Mouse (Mus musculus) T-helper 17 cell (primary cell): ENCODE results near the gene Idh2.
"Not testable (repeated sequence)": the region's sequence is repeated elsewhere in the genome, so short reads cannot be mapped to it uniquely, and the experiment has no call there.

Experiments
- in situ Hi-C, 2 experiments: fragments of 300-600 bp; cut with MboI, MseI; formaldehyde crosslinking; loops; 1 replicate in 1 of 2; 2 replicates in 1 of 2; pipeline ENCODE4 v1.15.1; 2025; ENCODE audit warnings: high pct_unique_total_duplicates in 2 of 2

Idh2 gene

GRCm38 (mm10) chr7:80115224-80115590 lies at the start of gene Idh2:
Gene Idh2 (minus strand): TSS chr7:80115392.
- in situ Hi-C loops = no loop called here

- in situ Hi-C loops = loop anchor here in 1 of 2 experiments (5.0 kb wide), 1 partner anchor 56 kb away; no protein-coding TSS in a partner anchor
Measured at GRCm38 (mm10) chr7:80160945-80161306, 45.7 kb upstream of the Idh2 start.

- in situ Hi-C loops = loop anchor here in 1 of 2 experiments (5.0 kb wide), 1 partner anchor 57 kb away; no protein-coding TSS in a partner anchor
Measured at GRCm38 (mm10) chr7:80160293-80160944, 45.2 kb upstream of the Idh2 start.

- in situ Hi-C loops = loop anchor here in 1 of 2 experiments (10.0 kb wide), 1 partner anchor 56 kb away; no protein-coding TSS in a partner anchor
Measured at GRCm38 (mm10) chr7:80158496-80159268, 43.5 kb upstream of the Idh2 start.

GRCm38 (mm10) chr7:80156711-80157227 lies 41.6 kb upstream of the Idh2 start:
- in situ Hi-C loops = loop anchor here in 1 of 2 experiments (10.0 kb wide), 1 partner anchor 58 kb away; no protein-coding TSS in a partner anchor

- in situ Hi-C loops = loop anchor here in 1 of 2 experiments (10.0 kb wide), 1 partner anchor 60 kb away; no protein-coding TSS in a partner anchor
Measured at GRCm38 (mm10) chr7:80154689-80155088, 39.5 kb upstream of the Idh2 start.

- in situ Hi-C loops = loop anchor here in 1 of 2 experiments (10.0 kb wide), 1 partner anchor 62 kb away; no protein-coding TSS in a partner anchor
Measured at GRCm38 (mm10) chr7:80152756-80153155, 37.6 kb upstream of the Idh2 start.

GRCm38 (mm10) chr7:80152152-80152551 lies 37.0 kb upstream of the Idh2 start:
- in situ Hi-C loops = loop anchor here in 1 of 2 experiments (10.0 kb wide), 1 partner anchor 63 kb away; no protein-coding TSS in a partner anchor

- in situ Hi-C loops = no loop called here
Measured at GRCm38 (mm10) chr7:80149356-80149755, 34.2 kb upstream of the Idh2 start.

GRCm38 (mm10) chr7:80146077-80146476 lies 30.9 kb upstream of the Idh2 start:
- in situ Hi-C loops = no loop called here

- in situ Hi-C loops = no loop called here
Measured at GRCm38 (mm10) chr7:80144695-80145094, 29.5 kb upstream of the Idh2 start.

- in situ Hi-C loops = no loop called here
Measured at GRCm38 (mm10) chr7:80143331-80144273, 28.4 kb upstream of the Idh2 start.

GRCm38 (mm10) chr7:80140815-80141214 lies 25.6 kb upstream of the Idh2 start:
- in situ Hi-C loops = no loop called here

GRCm38 (mm10) chr7:80138375-80138774 lies 23.2 kb upstream of the Idh2 start:
- in situ Hi-C loops = no loop called here

GRCm38 (mm10) chr7:80135173-80135532 lies 20.0 kb upstream of the Idh2 start:
- in situ Hi-C loops = no loop called here

GRCm38 (mm10) chr7:80134454-80135172 lies 19.4 kb upstream of the Idh2 start:
- in situ Hi-C loops = no loop called here

- in situ Hi-C loops = no loop called here
Measured at GRCm38 (mm10) chr7:80132541-80132940, 17.3 kb upstream of the Idh2 start.

GRCm38 (mm10) chr7:80131315-80131714 lies 16.1 kb upstream of the Idh2 start:
- in situ Hi-C loops = not testable (repeated sequence)

GRCm38 (mm10) chr7:80130344-80131055 lies 15.3 kb upstream of the Idh2 start:
- in situ Hi-C loops = no loop called here

GRCm38 (mm10) chr7:80129278-80129677 lies 14.1 kb upstream of the Idh2 start:
- in situ Hi-C loops = no loop called here
